Comparison of ENCODE assay signal across 15 mouse cellular contexts in the genomic region with DNA sequence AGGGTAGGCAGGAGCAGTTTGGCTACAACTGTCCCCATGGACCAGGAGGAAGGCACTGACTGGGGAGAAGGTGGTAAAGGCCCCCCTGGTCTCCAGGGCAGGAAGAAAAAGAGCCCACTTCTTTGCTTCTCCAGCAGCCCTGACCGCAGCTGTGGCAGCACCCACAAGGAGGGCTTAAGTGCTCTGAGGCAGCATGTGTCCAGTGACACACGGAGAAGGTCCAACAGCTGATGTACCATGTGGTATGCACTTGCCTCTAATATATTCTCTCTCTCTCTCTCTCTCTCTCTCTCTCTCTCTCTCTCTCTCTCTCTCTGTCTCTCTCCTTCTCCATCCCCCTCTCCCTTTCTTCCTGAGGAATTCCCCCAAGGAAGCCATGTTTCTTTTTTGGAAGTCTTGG. TPM values are rescaled to one million over a fixed set of nuclear protein-coding genes. Genes with fewer than 3 reads are reported as not detected.
DNase-seq lines count a peak whose midpoint lies in the region; ATAC-seq lines count a peak whose summit lies in the region.
"Had no signal": no experiment of that assay in that cellular context is flagged by ENCODE, and none has a peak within 500 bp of the region (broad histone marks: within the 10 kb centered on the region; RNA-seq: fewer than 3 reads in every experiment).

A gene (minus strand): TSS at position 202 of the 400 bp plus-strand sequence.

- peaks cover 10% of the 10 kb centered on the region for H3K27me3 ChIP-seq in heart, embryonic 13.5 days (replicated peaks)
- 0 out of 2 replicates have a peak, but pooled peaks cover 3% of the 10 kb centered on the region for H3K27me3 ChIP-seq in lung, embryonic 16.5 days (ENCODE audit: control insufficient read depth, insufficient read depth, low read depth, low read length)
- H3K27me3 ChIP-seq in embryonic facial prominence, embryonic 15.5 days = 0 out of 2 replicates have a peak, but pooled peaks cover 3% of the 10 kb centered on the region
- no peaks in the 10 kb centered on the region for H3K27me3 ChIP-seq in limb, embryonic 13.5 days
- no peaks in the 10 kb centered on the region for H3K27me3 ChIP-seq in intestine, embryonic 15.5 days (replicated peaks)
- H3K27me3 ChIP-seq: midbrain, embryonic 12.5 days had no signal

- H3K4me1 ChIP-seq in heart, embryonic 13.5 days = peaks cover 34% of the 10 kb centered on the region
- H3K4me1 ChIP-seq in lung, embryonic 16.5 days (replicated peaks; ENCODE audit: control insufficient read depth, insufficient read depth, low read length) = peaks cover 14% of the 10 kb centered on the region
- peaks cover 9% of the 10 kb centered on the region; the same call in 1 of the 2 replicates for H3K4me1 ChIP-seq in embryonic facial prominence, embryonic 15.5 days
- peaks cover 87% of the 10 kb centered on the region for H3K4me1 ChIP-seq in limb, embryonic 13.5 days
- peaks cover 8% of the 10 kb centered on the region; the same call in 1 of the 2 replicates for H3K4me1 ChIP-seq in intestine, embryonic 15.5 days (replicated peaks)

- no peaks in the 10 kb centered on the region for H3K36me3 ChIP-seq in heart, embryonic 13.5 days
- no peaks in the 10 kb centered on the region for H3K36me3 ChIP-seq in lung, embryonic 16.5 days (ENCODE audit: control insufficient read depth, insufficient read depth, low read length)
- no peaks in the 10 kb centered on the region for H3K36me3 ChIP-seq in embryonic facial prominence, embryonic 15.5 days
- H3K36me3 ChIP-seq in limb, embryonic 13.5 days = no peaks in the 10 kb centered on the region
- H3K36me3 ChIP-seq in intestine, embryonic 15.5 days = no peaks in the 10 kb centered on the region
- H3K36me3 ChIP-seq: midbrain, embryonic 12.5 days; stomach, embryonic 15.5 days had no signal

- H3K4me2 ChIP-seq in heart, embryonic 13.5 days = no peak within 1 kb of the TSS
- H3K4me2 ChIP-seq in lung, embryonic 16.5 days (ENCODE audit: low read depth, low read length) = no peak within 1 kb of the TSS
- H3K4me2 ChIP-seq in embryonic facial prominence, embryonic 15.5 days (replicated peaks) = no peak within 1 kb of the TSS
- peak within 1 kb of the TSS; percentile 16 for H3K4me2 ChIP-seq in limb, embryonic 13.5 days (replicated peaks)
- H3K4me2 ChIP-seq in intestine, embryonic 15.5 days (replicated peaks) = no peak within 1 kb of the TSS
- H3K4me2 ChIP-seq: lung, embryonic 14.5 days; midbrain, embryonic 12.5 days; stomach, embryonic 15.5 days had no signal

- no peak for DNase-seq in heart, adult 11 months
- DNase-seq in lung, postnatal 4 days = no peak
- DNase-seq: cerebellum, adult 11 months; kidney, adult 8-10 months; lung, embryonic 14.5 days; thymus, postnatal 36 days had no signal

- H3K9me3 ChIP-seq in heart, embryonic 13.5 days = no peaks in the 10 kb centered on the region
- no peaks in the 10 kb centered on the region for H3K9me3 ChIP-seq in lung, embryonic 16.5 days (ENCODE audit: control insufficient read depth, low read length)
- no peaks in the 10 kb centered on the region for H3K9me3 ChIP-seq in embryonic facial prominence, embryonic 15.5 days (replicated peaks)
- no peaks in the 10 kb centered on the region for H3K9me3 ChIP-seq in limb, embryonic 13.5 days
- H3K9me3 ChIP-seq in intestine, embryonic 15.5 days = no peaks in the 10 kb centered on the region
- H3K9me3 ChIP-seq: midbrain, embryonic 12.5 days; stomach, embryonic 15.5 days had no signal

- H3K4me3 ChIP-seq in heart, embryonic 13.5 days = no peak within 1 kb of the TSS
- H3K4me3 ChIP-seq in lung, embryonic 16.5 days (ENCODE audit: low read length) = no peak within 1 kb of the TSS
- H3K4me3 ChIP-seq in embryonic facial prominence, embryonic 15.5 days (replicated peaks) = peak within 1 kb of the TSS; percentile 23
- peak within 1 kb of the TSS; percentile 11 for H3K4me3 ChIP-seq in limb, embryonic 13.5 days
- H3K4me3 ChIP-seq in intestine, embryonic 15.5 days (replicated peaks) = no peak within 1 kb of the TSS
- H3K4me3 ChIP-seq: midbrain, embryonic 12.5 days; stomach, embryonic 15.5 days had no signal

- peak within 1 kb of the TSS; percentile 39; the same call in 1 of the 2 replicates for H3K9ac ChIP-seq in heart, embryonic 13.5 days
- no peak within 1 kb of the TSS for H3K9ac ChIP-seq in lung, embryonic 16.5 days (ENCODE audit: low read length)
- no peak within 1 kb of the TSS for H3K9ac ChIP-seq in embryonic facial prominence, embryonic 15.5 days
- H3K9ac ChIP-seq in limb, embryonic 13.5 days = peak within 1 kb of the TSS; percentile 39; the same call in 1 of the 2 replicates
- no peak within 1 kb of the TSS for H3K9ac ChIP-seq in intestine, embryonic 15.5 days
- H3K9ac ChIP-seq: lung, embryonic 14.5 days; midbrain, embryonic 12.5 days; stomach, embryonic 15.5 days had no signal

- WGBS in heart, embryonic 13.5 days = 68% methylated on average over 2 of the region's 2 CpGs
- WGBS in lung, embryonic 16.5 days = 64% methylated on average over 2 of the region's 2 CpGs
- WGBS in embryonic facial prominence, embryonic 15.5 days = 52% methylated on average over 2 of the region's 2 CpGs
- 53% methylated on average over 2 of the region's 2 CpGs for WGBS in limb, embryonic 13.5 days
- WGBS in intestine, embryonic 15.5 days = 72% methylated on average over 2 of the region's 2 CpGs

- H3K27ac ChIP-seq in heart, embryonic 13.5 days (replicated peaks) = peak within 1 kb of the TSS; percentile 55
- H3K27ac ChIP-seq in lung, embryonic 16.5 days (ENCODE audit: low read length) = peak within 1 kb of the TSS; percentile 62
- H3K27ac ChIP-seq in embryonic facial prominence, embryonic 15.5 days (replicated peaks) = no peak within 1 kb of the TSS; the same call in 1 of the 2 replicates
- peak within 1 kb of the TSS; percentile 80 for H3K27ac ChIP-seq in limb, embryonic 13.5 days
- no peak within 1 kb of the TSS for H3K27ac ChIP-seq in intestine, embryonic 15.5 days
- H3K27ac ChIP-seq: midbrain, embryonic 12.5 days; stomach, embryonic 15.5 days had no signal

- no peak for ATAC-seq in heart, embryonic 13.5 days (ENCODE audit: extremely low read depth, insufficient number of reproducible peaks, low FRiP score, low TSS enrichment)
- no peak for ATAC-seq in lung, embryonic 16.5 days (ENCODE audit: low read depth)
- ATAC-seq in embryonic facial prominence, embryonic 15.5 days (ENCODE audit: insufficient number of reproducible peaks, low FRiP score, low TSS enrichment, low read depth) = no peak
- ATAC-seq in limb, embryonic 13.5 days (ENCODE audit: low FRiP score, low read depth) = no peak
- no peak for ATAC-seq in intestine, embryonic 15.5 days
- ATAC-seq: activated CD4-positive, CD25-positive, alpha-beta regulatory T cell, adult 4 months had no signal

RNA-seq across cellular contexts. Expression of the gene that starts here (rescaled TPM):
- polyA plus RNA-seq in heart, embryonic 13.5 days (2015; fragmentation: Nextera tagmentation; extraction: Ambion mirVana) = 0.41 and 1.2 TPM in 2 replicates
- polyA plus RNA-seq in lung, embryonic 16.5 days (2015; fragmentation: Nextera tagmentation; extraction: Ambion mirVana) = 1.6 and 3.4 TPM in 2 replicates
- polyA plus RNA-seq in embryonic facial prominence, embryonic 15.5 days (2015; fragmentation: Nextera tagmentation; extraction: Ambion mirVana) = 63.7 and 71.1 TPM in 2 replicates
- polyA plus RNA-seq in limb, embryonic 13.5 days (2015; fragmentation: Nextera tagmentation; extraction: Ambion mirVana) = 43.3 and 49.0 TPM in 2 replicates
- polyA plus RNA-seq in intestine, embryonic 15.5 days (2015; fragmentation: Nextera tagmentation; extraction: Ambion mirVana) = 0.15 and 0.24 TPM in 2 replicates
- polyA plus RNA-seq: activated CD4-positive, CD25-positive, alpha-beta regulatory T cell, adult 4 months; small intestine, adult 2 months had no signal

Comparison
In these comparisons a context has a peak if more than half of its experiments do, and no peak if none do; other contexts are left out.
1. RNA of the gene that starts here (polyA plus RNA-seq): 63.7 to 71.1 TPM in embryonic facial prominence, embryonic 15.5 days and 43.3 to 49.0 TPM in limb, embryonic 13.5 days; 1.6 to 3.4 TPM in lung, embryonic 16.5 days, 0.41 to 1.2 TPM in heart, embryonic 13.5 days and 0.15 to 0.24 TPM in intestine, embryonic 15.5 days; every median in the first group is over 10 times any median in the second.
2. H3K27ac ChIP-seq: peak in heart, embryonic 13.5 days (single experiment), lung, embryonic 16.5 days (single experiment) and limb, embryonic 13.5 days (single experiment); none in embryonic facial prominence, embryonic 15.5 days (single experiment) and intestine, embryonic 15.5 days (single experiment).
3. H3K4me3 ChIP-seq: peak in embryonic facial prominence, embryonic 15.5 days (single experiment) and limb, embryonic 13.5 days (single experiment); none in heart, embryonic 13.5 days (single experiment), lung, embryonic 16.5 days (single experiment) and intestine, embryonic 15.5 days (single experiment).
4. H3K9ac ChIP-seq: peak in heart, embryonic 13.5 days (single experiment) and limb, embryonic 13.5 days (single experiment); none in lung, embryonic 16.5 days (single experiment), embryonic facial prominence, embryonic 15.5 days (single experiment) and intestine, embryonic 15.5 days (single experiment).